Mouse (Mus musculus) heart, adult 2 months (tissue): ENCODE results near the gene Dlst.

Source experiments
- CTCF ChIP-seq: fragments of 200-600 bp; IDR thresholded peaks from 2 replicates; pipeline ENCODE4 v1.8.1; 2022; ENCODE audit warnings: antibody characterized with exemption, mild to moderate bottlenecking, moderate library complexity
- EP300 ChIP-seq: fragments of 200-500 bp; IDR thresholded peaks from 2 replicates; pipeline ENCODE4 v1.6.1; 2011; ENCODE audit warnings: low read depth, low read length, control low read depth; ENCODE audit not compliant: insufficient read depth
- POLR2A ChIP-seq: fragments of 200-500 bp; IDR thresholded peaks from 2 replicates; pipeline ENCODE4 v1.6.1; 2011; ENCODE audit warnings: mild to moderate bottlenecking, low read depth, low read length, control low read depth; ENCODE audit not compliant: insufficient read depth

GRCm38 (mm10) chr12:85113917-85114316, 3.3 kb downstream of the Dlst start:
- TF ChIP-seq CTCF (no peak), EP300 (no peak), POLR2A (no peak)
